Mouse (Mus musculus) gonadal fat pad, adult 2 months (tissue): ENCODE measurements around the gene Tspan4. TPM values are rescaled to one million over a fixed set of nuclear protein-coding genes. Genes with fewer than 3 reads are reported as not detected.

Source experiments
- DNase-seq: peaks from one replicate; pipeline ENCODE4 v3.0.0-alpha.2; 2012; ENCODE audit warnings: low read depth
- polyA plus RNA-seq: library from polyadenylated mRNA; depleted of rRNA; stranded (reverse); fragments of >200 nt; gene quantifications from 2 replicates; pipeline ENCODE4 v1.2.3, GENCODE M21; 2012

Gene Tspan4
- polyA plus RNA-seq, 1 experiment = 130 TPM

DNA sequence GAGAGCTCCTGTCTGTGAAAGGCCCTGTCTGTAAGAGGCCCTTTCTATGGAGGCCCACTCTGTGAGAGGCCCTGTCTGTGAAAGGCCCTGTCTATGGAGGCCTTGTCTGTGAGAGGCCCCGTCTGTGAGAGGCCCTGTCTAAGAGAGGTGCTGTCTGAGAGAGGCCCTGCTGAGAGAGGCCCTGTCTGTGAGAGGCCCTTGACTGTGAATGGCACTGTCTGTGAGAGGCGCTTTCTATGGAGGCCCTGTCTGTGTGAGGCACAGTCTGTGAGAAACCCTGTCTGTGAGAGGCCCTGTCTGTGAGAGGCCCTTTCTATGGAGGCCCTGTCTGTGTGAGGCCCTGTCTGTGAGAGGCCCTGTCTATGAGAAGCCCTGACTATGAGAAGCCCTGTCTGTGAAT, 31.2 kb downstream of the Tspan4 start:
- no peak for DNase-seq

DNA sequence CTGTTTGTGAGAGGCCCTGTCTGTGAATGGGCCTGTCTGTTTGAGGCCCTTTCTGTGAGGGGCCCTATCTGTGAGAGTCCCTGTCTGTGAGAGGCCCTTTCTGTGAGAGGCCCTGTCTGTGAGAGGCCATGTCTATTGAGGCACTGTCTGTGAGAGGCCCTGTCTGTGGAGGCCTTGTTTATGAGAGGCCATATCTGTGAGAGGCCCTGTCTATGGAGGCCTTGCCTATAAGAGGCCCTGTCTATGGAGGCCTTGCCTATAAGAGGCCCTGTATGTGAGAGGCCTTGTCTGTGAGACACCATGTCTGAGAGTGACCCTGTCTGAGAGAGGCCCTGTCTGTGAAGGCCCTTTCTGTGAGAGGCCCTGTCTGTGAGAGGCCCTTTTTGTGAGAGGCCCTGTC, 33.1 kb downstream of the Tspan4 start:
- DNase-seq = no peak

DNA sequence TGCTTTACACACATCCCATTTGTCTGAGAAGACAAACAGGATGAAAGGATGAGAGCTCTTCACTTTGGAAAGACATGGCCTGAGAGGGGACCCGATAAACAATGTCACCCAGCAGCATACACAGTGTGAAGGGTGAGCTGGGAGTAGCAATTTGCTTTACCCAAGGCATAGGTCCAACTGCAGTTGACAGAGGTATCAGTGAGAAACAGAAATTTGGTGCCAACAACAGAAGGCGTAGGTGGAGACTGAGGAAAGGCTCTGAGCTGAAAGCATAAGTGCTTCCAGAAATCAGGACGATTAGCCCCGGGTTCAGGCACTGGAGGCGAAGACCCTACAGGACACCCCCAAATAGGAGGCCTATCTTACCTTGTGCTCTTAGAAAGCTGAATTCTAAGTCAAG, 35.2 kb downstream of the Tspan4 start:
- no peak for DNase-seq

DNA sequence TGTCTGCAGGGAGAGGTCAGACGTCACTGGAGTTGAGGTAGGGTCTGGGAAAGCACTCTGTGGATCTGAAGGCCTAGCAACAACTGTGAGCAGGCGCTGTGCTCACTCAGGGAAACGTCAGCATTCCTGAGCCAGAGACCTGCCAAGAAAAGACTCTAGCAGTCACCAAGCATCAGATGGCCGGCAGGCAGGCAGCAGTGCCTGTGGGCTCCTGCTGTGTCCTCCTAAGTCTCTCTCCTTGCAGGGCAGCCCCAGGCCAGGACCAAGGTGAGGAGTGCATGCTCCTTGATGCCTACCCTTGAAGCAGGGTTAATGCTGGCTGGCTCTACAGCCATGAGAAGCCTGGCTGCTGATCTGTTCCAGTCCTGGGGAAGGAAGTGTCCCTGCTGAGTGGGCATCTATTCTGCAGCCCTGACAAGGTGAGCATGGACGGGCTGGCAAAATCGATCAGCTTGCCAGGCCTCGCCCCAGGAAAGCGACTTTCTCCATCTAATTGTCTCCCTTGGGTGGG, 35.7 kb downstream of the Tspan4 start:
- DNase-seq = no peak

DNA sequence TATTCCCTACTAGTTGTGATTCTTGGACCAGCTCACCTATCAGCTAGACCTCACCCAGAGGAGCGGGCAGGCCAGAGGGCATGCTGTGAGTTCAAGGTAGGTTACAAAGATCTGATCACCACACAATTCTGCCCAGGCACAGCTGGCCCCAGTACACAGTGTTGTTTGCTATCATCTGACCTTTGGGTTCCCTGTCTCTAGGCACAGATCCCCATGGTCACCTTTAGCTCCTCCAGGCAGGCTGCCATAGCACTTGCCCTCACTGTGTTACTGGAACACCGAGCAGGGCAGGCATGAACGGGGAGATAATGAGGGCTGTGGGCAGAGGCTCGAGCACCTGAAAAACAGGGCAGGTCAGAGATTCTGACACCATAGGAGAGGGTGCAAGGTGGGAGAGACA, 42.6 kb downstream of the Tspan4 start:
- no peak for DNase-seq

DNA sequence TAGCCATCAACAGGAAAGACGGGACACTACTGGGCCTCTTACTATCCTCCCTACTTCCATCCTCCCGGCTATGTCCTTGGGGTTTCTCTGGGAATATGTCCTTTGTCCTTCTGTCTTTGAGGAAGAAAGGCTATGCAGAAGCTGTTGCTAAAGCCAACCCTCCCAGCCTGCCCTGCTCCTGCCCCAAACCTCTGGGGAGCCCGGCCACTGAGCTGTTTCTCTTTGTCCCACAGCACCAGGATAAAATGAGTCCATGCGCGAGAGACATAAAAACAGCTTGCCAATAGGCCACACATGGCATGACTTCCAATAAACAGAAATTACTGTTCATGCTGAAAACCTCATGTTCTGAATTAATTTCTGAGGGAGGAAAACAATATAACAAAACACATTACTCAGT, 43.3 kb downstream of the Tspan4 start:
- DNase-seq = no peak

DNA sequence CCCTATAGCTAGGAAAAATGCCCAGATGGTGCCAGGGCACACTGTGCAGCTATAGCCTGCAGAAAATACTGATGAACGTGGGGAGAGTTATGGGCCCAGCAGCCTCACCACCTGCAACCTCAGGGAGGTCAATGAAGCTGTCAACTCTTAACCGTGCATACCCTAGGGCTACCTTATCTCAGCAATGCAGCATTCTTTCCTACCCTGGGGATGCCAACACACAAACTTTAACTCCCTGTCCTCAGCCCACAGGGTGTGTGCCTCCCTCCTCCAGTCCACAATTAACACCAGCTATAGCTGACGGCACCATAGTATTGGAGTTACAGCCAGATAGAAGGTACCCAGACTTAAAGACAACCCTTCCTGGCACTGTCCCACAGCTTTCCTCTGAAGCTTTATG, 43.9 kb downstream of the Tspan4 start:
- no peak for DNase-seq

DNA sequence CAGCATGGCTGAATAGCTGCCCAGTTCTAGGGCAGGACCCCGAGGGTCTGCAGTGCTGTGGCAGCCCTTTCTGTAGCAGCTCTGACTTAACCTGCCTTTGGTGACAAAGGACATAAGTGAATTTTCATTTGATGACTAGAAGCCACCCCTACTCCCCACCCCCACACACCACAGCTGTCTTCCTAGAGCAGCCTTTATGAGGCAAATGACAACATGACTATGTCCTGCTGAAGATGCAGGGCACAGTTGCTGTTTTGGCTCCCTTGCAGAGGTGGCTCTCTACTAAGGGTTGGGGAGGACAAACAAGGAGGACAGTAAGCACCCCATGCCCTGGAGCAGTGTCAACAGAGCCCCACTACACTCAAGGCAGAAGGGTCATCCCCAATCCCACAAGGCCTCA, 44.8 kb downstream of the Tspan4 start:
- no peak for DNase-seq

DNA sequence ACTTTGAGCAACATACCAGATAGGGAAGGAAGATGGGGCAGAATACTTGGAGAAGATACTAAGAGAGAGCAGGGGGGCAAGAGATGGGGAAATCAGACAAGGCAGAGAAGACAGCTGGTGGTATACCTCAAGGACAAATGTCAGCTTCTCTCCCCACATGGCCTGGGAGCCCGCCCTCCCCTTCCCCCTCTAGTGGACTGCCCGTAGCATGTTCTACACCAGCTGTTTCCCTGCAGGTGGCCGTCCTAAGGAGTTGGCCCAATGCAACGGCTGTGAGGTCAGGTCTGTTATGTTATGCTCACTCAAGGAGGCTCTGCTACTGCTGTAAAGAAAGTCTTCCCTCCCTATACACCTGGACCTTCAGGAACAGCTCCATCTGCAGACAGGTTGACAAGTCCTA, 48.0 kb downstream of the Tspan4 start:
- no peak for DNase-seq

DNA sequence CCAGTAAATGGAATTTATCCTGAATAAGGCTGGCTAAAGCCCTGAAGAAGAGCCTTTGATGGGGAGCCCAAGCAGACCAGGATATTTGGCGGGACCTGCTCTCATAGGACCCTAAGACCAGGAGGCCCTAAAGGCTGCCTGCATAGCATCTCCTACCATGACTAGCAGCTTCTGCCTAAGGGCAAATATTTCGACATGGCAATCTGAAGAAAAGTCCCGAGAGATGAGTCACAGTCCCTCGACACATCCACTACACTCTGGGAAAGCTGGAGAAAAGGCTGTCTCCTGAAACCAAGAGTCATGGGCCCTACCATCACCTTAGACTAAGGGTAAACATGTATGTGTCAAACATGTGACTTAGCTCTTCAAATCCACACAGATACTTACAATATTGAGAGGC, 49.2 kb downstream of the Tspan4 start:
- DNase-seq = no peak

DNA sequence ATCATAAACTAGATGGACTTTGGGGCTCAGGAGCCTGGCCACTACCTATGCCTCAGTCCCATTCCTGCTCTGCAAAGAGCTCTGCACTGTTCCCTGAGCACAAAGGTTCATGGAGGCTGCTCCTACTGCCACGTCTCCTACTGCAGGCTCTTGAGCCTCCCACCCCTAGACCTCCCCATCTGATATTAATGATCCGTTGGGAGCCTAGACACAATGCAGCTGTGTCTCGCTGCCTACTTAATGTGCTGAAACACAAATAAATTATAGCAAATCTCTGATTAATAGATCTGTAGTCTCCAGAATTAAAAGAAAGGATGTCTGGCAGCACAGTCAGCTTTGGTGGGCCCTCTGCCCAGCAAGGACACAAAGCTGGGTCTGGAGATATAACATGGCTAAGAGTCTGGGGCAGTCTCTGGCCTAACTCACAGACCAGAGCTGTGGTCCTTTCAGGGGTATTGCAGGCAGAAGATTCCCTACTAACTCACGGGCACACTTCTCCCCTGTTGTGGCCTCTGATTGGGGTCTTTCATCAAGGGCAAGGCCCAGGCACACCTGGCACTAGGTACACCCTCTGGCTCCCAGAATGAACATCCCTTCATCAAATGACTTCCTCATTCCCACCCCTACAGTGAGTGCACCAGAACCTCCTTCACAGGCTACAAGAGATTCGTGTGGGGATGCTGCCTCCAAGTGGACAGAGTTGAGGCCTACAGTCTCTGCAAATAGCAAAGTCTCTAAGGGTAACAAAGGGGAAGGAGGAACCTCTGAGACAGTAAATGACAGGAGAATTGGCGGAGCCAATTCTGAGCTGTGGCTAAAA, 49.9 kb downstream of the Tspan4 start:
- DNase-seq = no peak

DNA sequence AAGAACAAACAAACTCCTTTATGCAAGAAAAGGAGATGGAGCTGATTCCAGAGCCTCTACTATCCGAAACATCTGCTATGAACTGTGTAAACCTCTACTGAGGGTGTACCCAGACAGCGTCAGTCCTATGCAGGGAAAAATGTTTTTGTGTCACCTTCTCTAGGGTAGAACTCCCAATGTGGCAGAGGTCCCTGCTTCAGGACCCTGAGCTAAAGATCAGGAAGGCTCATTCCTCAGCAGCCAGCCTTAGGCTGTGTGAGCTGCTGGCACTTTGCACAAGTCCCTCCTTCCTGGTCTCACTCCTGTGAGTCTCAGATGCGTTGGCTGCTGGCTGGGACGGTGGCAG, 50.5 kb downstream of the Tspan4 start:
- DNase-seq = no peak

DNA sequence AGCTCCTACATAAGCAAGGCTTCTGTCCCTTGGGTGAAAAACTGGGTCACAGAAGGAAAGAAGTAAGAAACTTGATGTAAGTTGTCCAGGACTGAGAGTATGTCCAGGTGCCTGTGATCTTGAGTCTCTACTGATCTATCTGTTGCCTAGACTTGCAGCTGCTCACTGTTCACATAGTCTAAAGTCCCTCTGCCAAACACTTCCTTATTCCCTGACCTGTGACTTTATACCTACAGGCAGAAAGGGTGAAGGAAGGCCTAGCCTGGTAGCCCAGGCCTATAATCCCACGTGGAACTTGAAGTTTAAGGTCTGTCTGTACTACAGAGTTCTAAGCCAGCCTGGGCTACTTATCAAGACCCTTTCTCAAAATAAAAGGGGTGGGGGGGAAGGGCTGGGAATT, 60.5 kb downstream of the Tspan4 start:
- DNase-seq = no peak

DNA sequence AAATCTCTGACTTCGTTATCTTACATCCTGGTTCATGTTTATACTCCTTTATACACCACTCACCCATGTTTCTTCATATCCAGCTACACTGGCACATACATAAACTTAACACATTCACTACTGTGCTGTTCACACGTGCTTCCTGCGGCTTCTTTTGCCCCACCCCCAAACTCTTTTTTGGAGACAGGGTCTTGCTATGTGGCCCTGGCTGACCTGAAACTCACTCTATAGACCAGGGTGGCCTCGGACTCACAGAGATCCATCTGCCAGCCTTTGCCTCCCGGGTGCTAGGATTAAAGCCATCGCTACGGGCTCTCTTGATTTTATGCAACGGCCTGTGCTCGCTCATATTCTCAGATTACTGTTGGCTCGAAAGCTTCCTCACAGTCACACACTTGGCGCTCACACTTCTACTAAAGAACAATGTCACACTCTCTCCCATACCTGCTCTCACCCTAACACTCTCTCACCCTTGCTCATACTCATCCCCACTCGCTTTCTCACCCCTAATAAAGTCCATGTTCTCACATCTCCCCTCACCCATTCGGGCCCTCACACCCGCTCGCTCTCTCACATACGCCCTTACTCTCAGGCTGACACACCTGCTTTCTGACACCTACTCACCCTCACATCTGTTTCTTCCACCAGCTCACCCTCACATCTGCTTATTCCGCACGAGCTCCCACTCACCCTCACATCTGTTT, 64.0 kb downstream of the Tspan4 start:
- no peak for DNase-seq

DNA sequence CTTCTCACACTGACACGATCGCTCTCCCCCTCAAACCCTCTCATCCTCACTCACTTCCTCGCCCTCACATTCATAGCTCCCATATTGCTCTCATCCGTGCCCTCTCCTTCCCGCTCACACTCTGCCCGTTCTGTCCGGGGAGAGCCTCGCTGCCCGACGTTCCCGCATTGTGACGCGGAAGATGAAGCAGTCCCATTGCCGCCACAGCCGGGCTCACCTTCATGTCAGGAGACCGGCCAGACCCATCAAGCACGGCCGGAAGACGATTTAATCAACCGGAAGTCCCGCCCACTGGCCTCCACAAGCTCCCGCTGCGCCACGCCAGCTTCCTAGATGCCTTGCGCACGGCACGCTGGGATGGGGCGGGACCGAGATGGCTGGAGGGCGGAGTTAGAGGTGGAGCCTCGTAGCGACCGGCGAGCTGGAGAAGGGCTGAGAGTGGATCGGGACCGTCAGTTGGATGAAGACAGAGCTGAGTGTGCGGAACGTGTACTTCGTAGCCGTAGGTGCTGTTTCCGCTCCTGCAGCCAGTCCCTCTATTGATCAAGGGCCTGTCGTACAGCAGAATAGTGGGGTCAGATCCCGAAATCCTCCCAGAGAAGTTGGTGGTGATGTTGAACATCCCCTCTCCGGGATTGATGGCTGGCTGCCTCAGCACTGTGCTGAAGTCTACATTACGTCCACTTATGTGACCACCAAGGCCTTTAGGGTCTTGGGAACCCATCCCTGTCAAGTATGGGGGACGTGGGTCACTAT, 64.7 kb downstream of the Tspan4 start, which contains the start of gene Chid1:
Chid1 (minus strand) TSS at position 302 of the 756 bp plus-strand sequence.
- no peak for DNase-seq

DNA sequence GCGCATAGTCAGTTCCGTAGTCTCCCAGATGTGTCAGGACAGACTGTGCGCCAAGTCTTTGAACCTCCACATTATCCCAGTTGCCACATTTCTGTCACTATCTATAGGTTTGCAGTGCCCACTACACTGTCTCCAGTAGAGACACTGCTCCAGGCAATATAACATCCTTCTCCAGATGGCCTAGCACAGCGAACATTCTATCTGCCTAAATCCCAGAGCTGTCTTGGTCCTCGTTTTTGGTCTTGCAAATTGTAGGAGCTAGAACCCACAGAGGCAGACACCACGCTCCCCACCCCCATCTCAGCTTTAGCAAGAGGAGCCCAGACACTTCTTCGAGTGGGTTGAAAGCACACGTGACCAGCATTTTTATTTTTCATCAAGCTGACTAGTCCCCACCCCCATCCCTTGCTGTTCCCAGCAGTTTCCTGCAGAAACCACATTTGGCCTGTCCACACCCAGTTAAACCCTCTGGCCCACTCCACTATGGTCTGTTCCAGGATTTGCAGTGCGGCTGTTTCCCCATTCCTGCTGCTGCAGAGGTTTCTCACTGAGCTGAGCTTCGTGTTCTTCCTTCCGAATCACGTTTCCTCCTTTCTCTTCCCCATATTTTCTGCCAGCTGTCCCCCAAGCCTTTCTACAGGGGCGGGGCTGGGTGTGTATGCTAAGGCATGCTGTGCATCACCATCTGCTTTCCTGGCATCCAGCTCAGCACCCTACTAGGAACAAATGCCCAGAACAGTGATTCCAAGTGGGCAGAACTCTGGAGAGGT, 65.5 kb downstream of the Tspan4 start:
- no peak for DNase-seq

DNA sequence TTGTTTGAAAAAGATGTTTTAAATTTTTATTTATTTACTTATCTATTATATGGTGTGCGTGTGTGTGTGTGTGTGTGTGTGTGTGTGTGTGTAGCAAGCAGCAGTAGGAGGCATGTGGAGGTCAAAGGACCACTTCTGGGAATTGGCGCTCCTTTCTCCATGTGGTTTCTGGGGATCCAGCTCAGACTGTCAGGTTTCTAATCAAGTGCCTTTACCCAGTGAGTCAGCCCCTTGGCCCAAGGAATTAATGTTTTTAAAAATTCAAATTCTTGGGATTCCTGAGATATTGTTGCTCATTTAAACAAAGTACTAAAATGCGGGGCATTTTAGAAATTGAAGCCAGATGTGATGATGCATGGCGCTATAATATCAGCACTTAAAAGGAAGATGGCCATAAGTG, 66.6 kb downstream of the Tspan4 start:
- no peak for DNase-seq

DNA sequence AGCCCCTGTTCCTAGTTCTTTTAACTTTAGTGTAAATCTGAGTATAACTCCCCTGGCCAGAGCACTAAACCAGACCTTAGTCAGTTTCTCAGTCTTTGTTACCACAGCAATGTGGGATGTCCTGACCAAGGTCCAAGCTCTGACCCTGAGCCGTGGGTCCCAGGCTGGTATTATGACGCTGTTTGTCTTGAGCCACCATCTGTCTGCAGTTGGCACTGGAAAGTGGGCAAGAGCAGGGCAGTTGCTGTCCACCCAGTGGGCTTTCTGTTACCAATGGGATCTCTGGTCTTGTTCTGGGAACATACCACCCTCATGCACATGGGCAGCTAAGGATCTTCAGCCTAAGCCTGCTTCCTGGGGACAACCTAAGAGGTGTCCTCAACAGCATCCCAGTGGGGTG, 67.5 kb downstream of the Tspan4 start:
- no peak for DNase-seq
